Mouse (Mus musculus): Measurements from ENCODE around the gene Sprr2b.

GRCm38 (mm10) chr3:92316320-92316719 is at the start of gene Sprr2b:
- TF ChIP-seq GATA1 (IDR thresholded peaks at IDR 0.05; ENCODE audit: borderline replicate concordance, low read length) (no peak), FLI1 (IDR thresholded peaks at IDR 0.05; ENCODE audit: low read length) (no peak)
